Mouse (Mus musculus) testis, adult 2 months (tissue): ENCODE measurements around the gene Tshz3. TPM values are rescaled to one million over a fixed set of nuclear protein-coding genes. Genes with fewer than 3 reads are reported as not detected.

Source experiments
- H3K27ac ChIP-seq: fragments of 200-500 bp; 2 replicates; pipeline ENCODE4 v1.5.1; 2012; ENCODE audit warnings: low read depth, low read length; ENCODE audit not compliant: control insufficient read depth, insufficient read depth
- H3K27me3 ChIP-seq: fragments of 200-500 bp; 2 replicates; pipeline ENCODE4 v1.6.1; 2012; ENCODE audit warnings: mild to moderate bottlenecking, low read length, moderate library complexity; ENCODE audit not compliant: control insufficient read depth, insufficient read depth
- H3K36me3 ChIP-seq: fragments of 200-500 bp; 2 replicates; pipeline ENCODE4 v1.6.1; 2012; ENCODE audit warnings: mild to moderate bottlenecking, low read length; ENCODE audit not compliant: control insufficient read depth, insufficient read depth
- H3K4me1 ChIP-seq: fragments of 200-500 bp; 2 replicates; pipeline ENCODE4 v1.6.1; 2012; ENCODE audit warnings: low read length; ENCODE audit not compliant: control insufficient read depth, insufficient read depth
- H3K4me3 ChIP-seq: fragments of 200-500 bp; 2 replicates; pipeline ENCODE4 v1.5.1; 2012; ENCODE audit warnings: low read depth, mild to moderate bottlenecking, low read length, moderate library complexity, mixed read lengths; ENCODE audit not compliant: control insufficient read depth
- CTCF ChIP-seq: fragments of 200-500 bp; IDR thresholded peaks from 2 replicates; pipeline ENCODE4 v1.5.1; 2012; ENCODE audit warnings: low read depth, mild to moderate bottlenecking, inconsistent platforms, low read length, moderate library complexity; ENCODE audit not compliant: control insufficient read depth, insufficient read depth, insufficient replicate concordance
- POLR2A ChIP-seq: fragments of 200-500 bp; IDR thresholded peaks from 2 replicates; pipeline ENCODE4 v1.6.1; 2012; ENCODE audit warnings: low read depth, mild to moderate bottlenecking, inconsistent platforms, low read length, moderate library complexity; ENCODE audit not compliant: control insufficient read depth
- polyA plus RNA-seq: library from polyadenylated mRNA; depleted of rRNA; stranded (reverse); fragments of >200 nt; gene quantifications from 2 replicates; pipeline ENCODE4 v1.2.3, GENCODE M21; 2012

Gene Tshz3
- polyA plus RNA-seq, 1 experiment: 0.31 TPM

DNA sequence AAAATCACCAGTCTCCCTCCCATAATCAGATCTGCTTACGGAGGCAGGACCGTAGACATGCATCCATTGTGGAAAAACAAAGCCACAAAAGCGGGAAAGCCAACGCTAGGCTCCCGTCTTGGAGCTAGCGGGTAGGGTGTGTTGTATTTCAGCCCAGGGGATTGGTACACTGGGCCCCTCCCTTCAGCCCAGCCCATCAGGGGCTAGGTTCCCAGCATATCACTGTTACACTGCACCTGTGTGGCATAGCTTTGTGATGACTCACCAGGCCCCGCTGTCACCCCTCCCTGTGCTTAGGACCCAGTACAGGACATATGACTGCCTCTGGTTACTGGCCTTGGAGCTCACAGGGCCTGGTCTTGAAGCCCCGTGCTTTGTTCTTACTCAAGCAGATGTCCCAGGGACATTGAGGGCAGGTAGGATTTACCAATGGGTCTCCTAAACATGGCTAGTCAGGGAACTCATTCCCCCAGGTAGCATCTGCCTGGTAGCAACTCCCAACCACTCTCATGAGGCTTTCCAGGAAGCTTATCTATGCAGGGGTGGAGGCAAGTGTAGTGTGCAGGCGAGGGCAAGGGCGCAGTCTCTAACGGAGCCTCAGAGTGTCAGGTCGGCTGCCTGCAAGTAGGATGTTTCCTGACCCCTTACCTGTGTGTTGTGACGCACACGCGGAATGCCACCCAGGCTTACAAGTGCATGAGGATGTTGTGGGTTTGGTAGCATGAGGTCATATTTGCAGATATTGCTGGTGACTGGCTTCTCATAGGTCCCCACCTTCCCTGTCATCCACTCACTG, 98.7 kb downstream of the Tshz3 start:
- Histone ChIP-seq H3K4me3 (no peak overlapping the region), H3K36me3 (no peaks in the 10 kb centered on the region), H3K27me3 (no peaks in the 10 kb centered on the region), H3K27ac (no peak overlapping the region), H3K4me1 (no peaks in the 10 kb centered on the region)
- TF ChIP-seq CTCF: no peak
- no peak for TF ChIP-seq POLR2A
